Mouse (Mus musculus) cerebellum, adult 2 months (tissue): ENCODE measurements at regions not wholly inside any gene's neighbourhood (a gene's known extent, or its start where the extent isn't known, plus 50 kb on each side); places are given as distances from the start of the nearest gene placed in this dataset.

Source experiments
- CTCF ChIP-seq: fragments of 200-500 bp; IDR thresholded peaks from 2 replicates; pipeline ENCODE4 v1.5.1; 2011; ENCODE audit warnings: low read depth, mild to moderate bottlenecking, control low read depth, low read length, moderate library complexity, borderline replicate concordance; ENCODE audit not compliant: insufficient read depth
- POLR2A ChIP-seq: fragments of 200-500 bp; IDR thresholded peaks from 2 replicates; pipeline ENCODE4 v1.6.1; 2011; ENCODE audit warnings: low read length, control low read depth, borderline replicate concordance; ENCODE audit not compliant: insufficient read depth

GRCm38 (mm10) chr14:19277777-19278385 is 140.8 kb downstream of the Gm21738 start:
- TF ChIP-seq POLR2A, result no peak
- no peak for TF ChIP-seq CTCF
